ENCODE assay signal across 1 mouse cellular context in the genomic region with DNA sequence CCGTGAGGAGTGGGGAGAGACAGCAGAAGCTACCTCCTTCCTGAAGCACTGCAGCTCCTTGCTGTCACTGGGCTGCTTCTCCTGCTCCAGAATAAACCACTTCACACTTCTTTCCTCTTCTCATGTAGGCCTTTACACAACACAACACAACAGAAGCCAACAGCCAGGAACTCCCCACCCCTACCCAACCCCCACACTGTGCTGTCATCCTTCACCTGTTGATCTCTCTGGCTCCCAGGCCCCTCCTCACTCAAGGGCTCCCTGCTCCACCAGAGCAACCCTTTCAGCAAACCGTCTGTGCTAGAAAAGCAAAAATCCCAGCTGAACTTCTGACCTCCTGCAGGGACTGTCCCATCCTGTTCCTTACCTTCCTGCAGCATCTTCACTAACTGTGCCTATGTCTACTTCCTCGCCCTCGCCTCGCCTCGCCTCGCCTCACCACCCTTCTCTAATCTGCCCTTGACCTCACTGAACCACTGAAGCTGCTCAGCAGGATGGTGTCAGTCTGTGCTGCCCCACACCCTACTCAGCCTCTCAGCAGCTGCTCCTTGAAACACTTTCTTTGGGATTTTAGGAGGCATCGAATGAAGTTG.
TF ChIP-seq lines count a peak whose summit lies in the region.

No protein-coding gene starts in this region.

TF ChIP-seq in CH12.LX, 34 proteins besides CTCF, POLR2A, EP300 and RAD21 (continued from another document):
- TF ChIP-seq ETS1 (conservative IDR thresholded peaks at IDR 0.05; ENCODE audit: low read depth, low read length) (peak; percentile 57), MAZ (IDR thresholded peaks at IDR 0.05; ENCODE audit: low read depth, low read length) (peak; percentile 31; the same call in 1 of the 2 replicates), POLR2AphosphoS2 (IDR thresholded peaks at IDR 0.05; ENCODE audit: low read depth, low read length) (no peak), E2F4 (IDR thresholded peaks at IDR 0.05; ENCODE audit: insufficient replicate concordance, low read depth, low read length) (no peak), JUND (conservative IDR thresholded peaks at IDR 0.05; ENCODE audit: low read depth, low read length) (no peak), MAFK (IDR thresholded peaks at IDR 0.05; ENCODE audit: insufficient replicate concordance, low read length) (no peak)
TF ChIP-seq in CH12.LX: peak in this region for 4.
